Mouse (Mus musculus) CH12.LX (cell line): ENCODE results near the gene Ankfy1. TPM values are rescaled to one million over a fixed set of nuclear protein-coding genes. Genes with fewer than 3 reads are reported as not detected.
A peak's percentile ranks its signal among the peaks of the same experiment; 100 is the strongest.

Experiments used
- DNase-seq: peaks from one replicate; pipeline ENCODE4 v3.0.0-alpha.2; 2013; ENCODE audit errors: extremely low read depth
- H3K27ac ChIP-seq: 2 replicates; pipeline ENCODE4 v1.5.1; 2012; ENCODE audit warnings: low read depth, mild to moderate bottlenecking, control low read depth, moderate library complexity; ENCODE audit not compliant: insufficient read depth
- H3K27me3 ChIP-seq: replicated peaks from 2 replicates; pipeline ENCODE3; 2012; ENCODE audit warnings: inconsistent platforms
- H3K36me3 ChIP-seq, 2 experiments: replicated peaks in 1 of 2; 2 replicates each; pipeline versions ENCODE3 to v1.6.1; 2012; ENCODE audit warnings: inconsistent platforms in 1 of 2, low read length in 1 of 2, mild to moderate bottlenecking in 1 of 2, mixed read lengths in 1 of 2, moderate library complexity in 1 of 2; ENCODE audit not compliant: control insufficient read depth in 1 of 2, insufficient read depth in 1 of 2
- H3K4me1 ChIP-seq, 2 experiments: 2 replicates each; pipeline ENCODE4 v1.6.1; 2012; ENCODE audit warnings: inconsistent platforms in 1 of 2, moderate library complexity in 1 of 2; ENCODE audit not compliant: insufficient read depth in 2 of 2, control insufficient read depth in 1 of 2
- H3K4me2 ChIP-seq: 2 replicates; pipeline ENCODE4 v1.6.1; 2012; ENCODE audit warnings: low read depth, mild to moderate bottlenecking, control low read depth; ENCODE audit not compliant: poor library complexity, insufficient read depth, severe bottlenecking
- H3K4me3 ChIP-seq, 3 experiments: fragments of 150-350 bp in 1 of 3; sonication (generic) in 1 of 3; replicated peaks in 1 of 3; 2 replicates each; pipeline versions ENCODE3 to v1.5.1; 2011 to 2012; ENCODE audit warnings: low read depth in 2 of 3, low read length in 2 of 3, mild to moderate bottlenecking in 2 of 3, moderate library complexity in 2 of 3, control low read depth in 1 of 3, improper control_type of control experiment in 1 of 3, inconsistent platforms in 1 of 3, mixed read lengths in 1 of 3; ENCODE audit not compliant: poor library complexity in 1 of 3
- H3K79me2 ChIP-seq: replicated peaks from 2 replicates; pipeline ENCODE4 v1.6.1; 2012; ENCODE audit warnings: mild to moderate bottlenecking, moderate library complexity; ENCODE audit not compliant: control insufficient read depth, poor library complexity, insufficient read depth, severe bottlenecking; ENCODE audit errors: extremely low read depth
- H3K9ac ChIP-seq: 2 replicates; pipeline ENCODE4 v1.6.1; 2012; ENCODE audit warnings: low read depth, mild to moderate bottlenecking, control low read depth, moderate library complexity; ENCODE audit not compliant: insufficient read depth
- H3K9me3 ChIP-seq: replicated peaks from 2 replicates; pipeline ENCODE3; 2012; ENCODE audit warnings: low read length, inconsistent platforms, mixed read lengths
- CHD1 ChIP-seq: IDR thresholded peaks from 2 replicates; pipeline ENCODE4 v1.6.1; 2012; ENCODE audit warnings: low read depth, low read length, improper control_type of control experiment, inconsistent platforms
- ELF1 ChIP-seq: IDR thresholded peaks from 2 replicates; pipeline ENCODE4 v1.6.1; 2014; ENCODE audit warnings: low read depth, mild to moderate bottlenecking, inconsistent platforms, low read length, improper control_type of control experiment
- EP300 ChIP-seq: IDR thresholded peaks from 2 replicates; pipeline ENCODE4 v1.6.1; 2011; ENCODE audit warnings: low read length, improper control_type of control experiment
- HCFC1 ChIP-seq: IDR thresholded peaks from 2 replicates; pipeline ENCODE4 v1.6.1; 2012; ENCODE audit warnings: low read depth, mild to moderate bottlenecking, inconsistent platforms, low read length, improper control_type of control experiment
- JUND ChIP-seq: conservative IDR thresholded peaks from 2 replicates; pipeline ENCODE4 v1.6.1; 2011; ENCODE audit warnings: low read depth, low read length, improper control_type of control experiment
- KAT2A ChIP-seq: IDR thresholded peaks from 2 replicates; pipeline ENCODE4 v1.6.1; 2012; ENCODE audit warnings: low read length, improper control_type of control experiment, inconsistent platforms; ENCODE audit not compliant: insufficient replicate concordance
- MAFK ChIP-seq: IDR thresholded peaks from 2 replicates; pipeline ENCODE4 v1.6.1; 2011; ENCODE audit warnings: low read length, improper control_type of control experiment; ENCODE audit not compliant: insufficient replicate concordance
- MAX ChIP-seq: IDR thresholded peaks from 2 replicates; pipeline ENCODE4 v1.6.1; 2011; ENCODE audit warnings: low read length, improper control_type of control experiment
- POLR2A ChIP-seq: IDR thresholded peaks from 2 replicates; pipeline ENCODE4 v1.6.1; 2011; ENCODE audit warnings: low read depth, mild to moderate bottlenecking, improper control_type of control experiment, low read length
- RAD21 ChIP-seq: IDR thresholded peaks from 2 replicates; pipeline ENCODE4 v1.6.1; 2011; ENCODE audit warnings: low read depth, mild to moderate bottlenecking, low read length, improper control_type of control experiment, moderate library complexity
- RCOR1 ChIP-seq: conservative IDR thresholded peaks from 2 replicates; pipeline ENCODE4 v1.6.1; 2012; ENCODE audit warnings: low read depth, mild to moderate bottlenecking, inconsistent platforms, low read length, improper control_type of control experiment
- TCF12 ChIP-seq: IDR thresholded peaks from 2 replicates; pipeline ENCODE4 v1.6.1; 2014; ENCODE audit warnings: low read depth, mild to moderate bottlenecking, inconsistent platforms, low read length, improper control_type of control experiment
- UBTF ChIP-seq: IDR thresholded peaks from 2 replicates; pipeline ENCODE4 v1.6.1; 2012; ENCODE audit warnings: low read depth, mild to moderate bottlenecking, inconsistent platforms, low read length, improper control_type of control experiment, moderate library complexity
- USF1 ChIP-seq: IDR thresholded peaks from 2 replicates; pipeline ENCODE4 v1.6.1; 2014; ENCODE audit warnings: low read depth, mild to moderate bottlenecking, inconsistent platforms, low read length, improper control_type of control experiment
- ZNF384 ChIP-seq: IDR thresholded peaks from 2 replicates; pipeline ENCODE4 v1.6.1; 2012; ENCODE audit warnings: low read depth, low read length, improper control_type of control experiment, inconsistent platforms
- dilution Hi-C: fragments of 300-500 bp; cut with MboI; formaldehyde crosslinking; loops from 2 replicates; pipeline ENCODE4 v1.14.3; 2020; ENCODE audit warnings: low sequenced_read_pairs; ENCODE audit not compliant: extremely low pct_unique_long_range_greater_than_20kb, extremely low pct_ligation_motif_present
- in situ Hi-C: fragments of 300-500 bp; cut with MboI; formaldehyde crosslinking; loops from 3 replicates; pipeline ENCODE4 v1.14.3; 2019; ENCODE audit warnings: low sequenced_read_pairs, low pct_ligation_motif_present, low pct_unique_long_range_greater_than_20kb, mixed read lengths
- polyA plus RNA-seq: library from polyadenylated mRNA; unstranded; fragments of >175 nt; gene quantifications from 2 replicates; pipeline ENCODE4 v1.2.1, GENCODE M21; 2012; ENCODE audit warnings: low read depth; ENCODE audit not compliant: insufficient read length
- total RNA-seq, 2 experiments: library from RNA; depleted of rRNA; stranded (reverse); fragments of 300-350 nt in 1 of 2; fragments of >200 nt in 1 of 2; gene quantifications; 2 replicates each; pipeline ENCODE4 v1.2.3; 2012 to 2014

Gene Ankfy1
- total and polyA plus RNA-seq, 3 experiments: 31.4 to 37.0 (median 31.5) TPM

GRCm38 (mm10) chr11:72758316-72758715, 68.5 kb downstream of the Ankfy1 start:
- no peak overlapping the region for H3K27ac ChIP-seq
- dilution Hi-C loops: no loop called here

DNA sequence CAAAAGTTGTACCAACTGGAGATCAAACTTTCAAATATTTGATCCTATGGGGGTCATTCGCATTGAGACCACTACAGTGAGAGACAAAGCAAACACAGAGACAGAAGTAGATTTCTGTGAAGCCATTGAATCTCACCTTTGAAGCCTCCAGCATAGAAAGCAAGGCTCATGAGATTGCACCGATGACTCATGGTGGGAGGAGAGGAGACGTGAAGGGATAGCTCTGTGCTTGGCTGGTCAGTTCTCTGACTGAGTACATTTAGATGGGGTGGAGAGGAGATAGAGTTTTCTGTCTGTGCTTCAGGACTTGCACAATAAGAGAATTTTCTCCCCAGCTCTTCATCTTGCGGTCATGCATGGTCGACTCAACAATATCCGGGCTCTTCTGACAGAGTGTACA, 69.8 kb downstream of the Ankfy1 start:
- Histone ChIP-seq H3K4me2 (no peak overlapping the region), H3K9ac (no peak overlapping the region), H3K36me3 (peaks cover 85 to 96% of the 10 kb centered on the region in 2 experiments), H3K4me1 (no peaks in the 10 kb centered on the region), H3K27ac (no peak overlapping the region), H3K79me2 (no peaks in the 10 kb centered on the region), H3K9me3 (no peaks in the 10 kb centered on the region), H3K27me3 (no peaks in the 10 kb centered on the region), H3K4me3 (no peak overlapping the region)
- TF ChIP-seq POLR2A (no peak), MAFK (no peak), ZNF384 (no peak), ELF1 (no peak), RCOR1 (no peak), TCF12 (no peak), MAX (no peak), RAD21 (no peak), KAT2A (no peak), HCFC1 (no peak), EP300 (no peak), CHD1 (no peak), JUND (no peak)
- no peak for DNase-seq
- in situ Hi-C loops (no loop called here), dilution Hi-C loops (no loop called here)

More at GRCm38 (mm10) chr11:72758316-72758715, 68.5 kb downstream of the Ankfy1 start:
- no peak overlapping the region for H3K9ac ChIP-seq
- TF ChIP-seq RAD21: no peak
- TF ChIP-seq USF1: no peak
- no peak overlapping the region for H3K4me3 ChIP-seq
- H3K27me3 ChIP-seq: no peaks in the 10 kb centered on the region
- no peak overlapping the region for H3K4me2 ChIP-seq
- in situ Hi-C loops: no loop called here
- DNase-seq: no peak
- H3K79me2 ChIP-seq: no peaks in the 10 kb centered on the region
- no peaks in the 10 kb centered on the region for H3K4me1 ChIP-seq
- H3K36me3 ChIP-seq: peaks cover 84 to 97% of the 10 kb centered on the region in 2 experiments
- H3K9me3 ChIP-seq: no peaks in the 10 kb centered on the region

GRCm38 (mm10) chr11:72760781-72761180, 71.0 kb downstream of the Ankfy1 start:
- H3K9me3 ChIP-seq: no peaks in the 10 kb centered on the region
- H3K4me1 ChIP-seq: no peaks in the 10 kb centered on the region
- no peaks in the 10 kb centered on the region for H3K27me3 ChIP-seq
- H3K4me2 ChIP-seq: no peak overlapping the region
- in situ Hi-C loops (no loop called here), dilution Hi-C loops (no loop called here)
- H3K9ac ChIP-seq: no peak overlapping the region
- H3K79me2 ChIP-seq: no peaks in the 10 kb centered on the region
- H3K4me3 ChIP-seq: no peak overlapping the region
- TF ChIP-seq MAFK (peak; percentile 76), UBTF (no peak)
- TF ChIP-seq, all 38 proteins: peak for 1
- H3K27ac ChIP-seq: no peak overlapping the region
- peaks cover 81 to 88% of the 10 kb centered on the region in 2 experiments for H3K36me3 ChIP-seq
- DNase-seq: no peak
